Mouse (Mus musculus) neural tube, embryonic 15.5 days (tissue): ENCODE measurements around the gene Olfr270. TPM values are rescaled to one million over a fixed set of nuclear protein-coding genes. Genes with fewer than 3 reads are reported as not detected.

ENCODE experiments used
- ATAC-seq: fragments of 200-750 bp; cut with Nextera tagmentation; 2 replicates; pipeline ENCODE4 v1.8.0; 2017; ENCODE audit warnings: mild to moderate bottlenecking, moderate TSS enrichment, moderate library complexity; ENCODE audit not compliant: low FRiP score
- H3K27ac ChIP-seq: fragments of 300-500 bp; sonication (generic); replicated peaks from 2 replicates; pipeline ENCODE4 v1.5.1; 2015; ENCODE audit warnings: mild to moderate bottlenecking, inconsistent platforms
- H3K27me3 ChIP-seq: fragments of 300-500 bp; sonication (generic); replicated peaks from 2 replicates; pipeline ENCODE4 v1.6.1; 2015; ENCODE audit warnings: inconsistent platforms
- H3K36me3 ChIP-seq: fragments of 300-500 bp; sonication (generic); 2 replicates; pipeline ENCODE4 v1.6.1; 2015; ENCODE audit warnings: inconsistent platforms
- H3K4me1 ChIP-seq: fragments of 300-500 bp; sonication (generic); 2 replicates; pipeline ENCODE4 v1.6.1; 2015; ENCODE audit warnings: inconsistent platforms
- H3K4me2 ChIP-seq: fragments of 300-500 bp; sonication (generic); 2 replicates; pipeline ENCODE4 v1.6.1; 2015; ENCODE audit warnings: inconsistent platforms, mild to moderate bottlenecking, moderate library complexity
- H3K4me3 ChIP-seq: fragments of 300-500 bp; sonication (generic); replicated peaks from 2 replicates; pipeline ENCODE4 v1.5.1; 2015; ENCODE audit warnings: mild to moderate bottlenecking, inconsistent platforms
- H3K9ac ChIP-seq: fragments of 300-500 bp; sonication (generic); replicated peaks from 2 replicates; pipeline ENCODE4 v1.6.1; 2015; ENCODE audit warnings: mild to moderate bottlenecking, inconsistent platforms
- H3K9me3 ChIP-seq: fragments of 300-500 bp; sonication (generic); replicated peaks from 2 replicates; pipeline ENCODE4 v1.6.1; 2016; ENCODE audit warnings: inconsistent platforms
- WGBS: fragments of 180-500 bp; shearing (Covaris S2); methylation state at CpG from one replicate; pipeline ENCODE4 v1.1.7; 2015; ENCODE audit warnings: mixed read lengths; 5-methylcytosine and 5-hydroxymethylcytosine counted together
- polyA plus RNA-seq: library from polyadenylated mRNA; unstranded; fragments of >200 nt; fragmentation: Nextera tagmentation; extraction: Ambion mirVana; gene quantifications from 2 replicates; pipeline ENCODE4 v1.2.1, GENCODE M21; 2015

Gene Olfr270
- polyA plus RNA-seq = not detected in 2 replicates

DNA sequence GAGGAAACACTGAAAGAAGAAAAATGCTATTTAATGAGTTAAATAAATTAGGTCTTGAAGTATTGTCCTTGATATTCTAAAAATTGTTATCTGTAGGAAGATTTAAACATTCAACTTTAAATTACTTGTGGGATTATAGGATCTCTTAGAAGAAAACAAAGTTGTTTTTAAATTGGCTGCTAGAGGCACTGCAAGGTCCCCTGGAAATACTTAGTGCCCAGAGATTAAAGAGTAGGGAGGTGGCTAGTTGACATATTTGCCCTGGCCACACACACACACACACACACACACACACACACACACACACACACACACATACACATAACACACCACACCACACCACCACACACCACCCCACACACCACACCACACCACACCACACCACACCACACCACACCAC lies at the start of gene Olfr270:
Gene Olfr270, plus strand, starts transcription at position 301 of the 400 bp plus-strand sequence.
- Histone ChIP-seq H3K4me1 (no peaks in the 10 kb centered on the region), H3K4me3 (no peak within 1 kb of the TSS), H3K27me3 (no peaks in the 10 kb centered on the region), H3K27ac (no peak within 1 kb of the TSS), H3K9ac (no peak within 1 kb of the TSS), H3K9me3 (no peaks in the 10 kb centered on the region), H3K36me3 (no peaks in the 10 kb centered on the region), H3K4me2 (no peak within 1 kb of the TSS)
- ATAC-seq = no peak

DNA sequence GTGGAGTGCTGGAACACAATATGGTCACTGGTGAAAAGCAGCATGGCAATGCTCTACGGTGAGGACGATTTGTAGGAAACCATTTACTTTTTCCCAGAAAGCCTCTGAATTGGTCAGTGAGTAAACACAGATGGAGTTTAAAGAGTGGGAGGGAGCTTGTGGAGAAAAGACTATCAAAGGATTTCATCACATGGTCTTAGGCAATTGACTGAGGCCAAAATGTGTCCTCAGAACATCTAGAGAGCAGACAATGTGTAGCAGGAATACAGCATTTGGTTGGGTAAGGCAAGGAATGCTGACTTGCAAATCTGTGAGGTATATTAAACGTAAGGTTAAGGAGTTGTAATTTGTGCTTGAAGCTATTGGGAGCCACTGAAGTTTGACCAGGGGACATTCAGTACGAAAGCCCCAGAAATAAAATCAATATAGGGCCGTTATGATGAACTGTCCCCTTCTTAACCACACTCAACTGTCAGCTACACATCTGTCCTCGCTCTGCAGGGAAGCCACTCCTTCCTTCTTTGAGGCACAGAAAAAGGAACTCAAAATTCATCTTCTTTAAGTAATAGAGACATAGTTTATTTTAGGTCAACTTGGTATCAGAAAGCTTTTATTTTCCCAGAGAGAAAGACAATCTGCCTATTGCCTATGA lies 47.6 kb upstream of the Olfr270 start:
- no peaks in the 10 kb centered on the region for H3K36me3 ChIP-seq
- no peak overlapping the region for H3K4me2 ChIP-seq
- no peaks in the 10 kb centered on the region for H3K27me3 ChIP-seq
- no peak overlapping the region for H3K4me3 ChIP-seq
- ATAC-seq = no peak
- H3K4me1 ChIP-seq = no peaks in the 10 kb centered on the region
- WGBS = 86% methylated on average over 6 of the region's 6 CpGs
- no peak overlapping the region for H3K27ac ChIP-seq
- no peak overlapping the region for H3K9ac ChIP-seq
- H3K9me3 ChIP-seq = no peaks in the 10 kb centered on the region

DNA sequence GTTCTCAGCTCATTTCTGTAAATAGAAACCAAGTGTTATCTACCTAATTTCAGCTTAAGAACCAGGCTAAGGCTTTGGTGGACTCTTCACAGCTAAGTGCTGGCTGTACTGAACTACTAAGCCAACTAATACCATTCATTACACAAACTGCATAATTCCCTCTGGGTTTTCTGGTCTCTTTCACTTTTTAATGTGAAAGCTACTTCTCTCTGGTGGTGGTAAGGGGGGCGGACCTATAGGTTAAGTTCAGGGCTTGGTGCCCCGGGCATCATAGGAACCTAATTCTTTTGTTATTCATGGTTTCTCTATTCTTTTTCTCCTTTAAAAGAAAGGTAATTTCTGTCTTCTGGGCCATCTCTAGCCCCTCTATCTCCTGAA lies 47.0 kb upstream of the Olfr270 start:
- Histone ChIP-seq H3K4me3 (no peak overlapping the region), H3K27me3 (no peaks in the 10 kb centered on the region), H3K36me3 (no peaks in the 10 kb centered on the region), H3K4me1 (no peaks in the 10 kb centered on the region), H3K9me3 (no peaks in the 10 kb centered on the region), H3K9ac (no peak overlapping the region), H3K4me2 (no peak overlapping the region), H3K27ac (no peak overlapping the region)
- no peak for ATAC-seq
- 89% methylated on average over 2 of the region's 2 CpGs for WGBS

DNA sequence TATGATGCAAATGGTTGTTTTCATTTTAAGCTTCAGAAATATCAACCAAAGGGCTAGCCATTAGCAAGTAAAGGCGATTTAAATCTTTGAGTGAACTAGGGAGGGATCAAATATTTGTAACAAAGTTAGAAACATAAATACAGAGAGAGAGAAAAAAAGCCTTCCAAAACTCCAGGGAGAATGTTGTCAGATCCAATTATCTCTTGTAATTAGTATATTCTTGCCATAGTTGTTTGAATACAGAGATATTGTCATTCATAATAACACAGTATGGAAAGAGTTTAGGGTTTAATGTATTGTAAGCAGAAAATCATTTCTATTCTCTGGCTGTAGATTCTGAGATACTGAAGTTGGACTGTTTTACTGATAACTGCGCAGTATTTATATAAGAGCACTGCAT lies 45.3 kb upstream of the Olfr270 start, which contains the start of gene Olfr272:
Gene Olfr272, minus strand, starts transcription at position 101 of the 400 bp plus-strand sequence.
- no peak for ATAC-seq
- 94% methylated on average over 2 of the region's 2 CpGs for WGBS
- H3K27me3 ChIP-seq = no peaks in the 10 kb centered on the region
- no peak within 1 kb of the TSS for H3K27ac ChIP-seq
- no peak within 1 kb of the TSS for H3K4me3 ChIP-seq
- H3K9me3 ChIP-seq = no peaks in the 10 kb centered on the region
- no peak within 1 kb of the TSS for H3K4me2 ChIP-seq
- H3K9ac ChIP-seq = no peak within 1 kb of the TSS
- no peaks in the 10 kb centered on the region for H3K36me3 ChIP-seq
- no peaks in the 10 kb centered on the region for H3K4me1 ChIP-seq

DNA sequence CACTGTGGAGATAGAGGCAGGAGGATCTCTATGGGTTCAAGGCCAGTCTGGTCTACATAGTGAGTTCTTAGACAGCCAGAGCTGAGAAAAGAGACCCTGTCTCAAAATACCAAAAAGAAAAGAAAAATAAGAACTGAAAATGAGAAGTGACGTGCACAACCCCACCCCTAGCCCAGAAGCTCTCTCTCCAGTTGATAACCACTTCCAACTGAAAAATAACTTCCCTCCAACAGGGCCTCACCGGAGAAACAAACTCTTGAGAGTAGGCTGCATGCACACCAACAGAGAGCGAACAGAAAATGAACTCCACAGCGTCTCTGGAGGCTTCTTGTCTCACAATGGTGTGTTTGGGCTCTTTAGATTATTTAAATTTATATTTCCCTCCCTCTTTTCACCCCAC lies 33.9 kb upstream of the Olfr270 start:
- no peak for ATAC-seq
- H3K4me2 ChIP-seq = no peak overlapping the region
- no peaks in the 10 kb centered on the region for H3K9me3 ChIP-seq
- no peaks in the 10 kb centered on the region for H3K27me3 ChIP-seq
- no peak overlapping the region for H3K9ac ChIP-seq
- 87% methylated on average over 4 of the region's 4 CpGs for WGBS
- no peaks in the 10 kb centered on the region for H3K4me1 ChIP-seq
- no peaks in the 10 kb centered on the region for H3K36me3 ChIP-seq
- H3K27ac ChIP-seq = no peak overlapping the region
- no peak overlapping the region for H3K4me3 ChIP-seq

DNA sequence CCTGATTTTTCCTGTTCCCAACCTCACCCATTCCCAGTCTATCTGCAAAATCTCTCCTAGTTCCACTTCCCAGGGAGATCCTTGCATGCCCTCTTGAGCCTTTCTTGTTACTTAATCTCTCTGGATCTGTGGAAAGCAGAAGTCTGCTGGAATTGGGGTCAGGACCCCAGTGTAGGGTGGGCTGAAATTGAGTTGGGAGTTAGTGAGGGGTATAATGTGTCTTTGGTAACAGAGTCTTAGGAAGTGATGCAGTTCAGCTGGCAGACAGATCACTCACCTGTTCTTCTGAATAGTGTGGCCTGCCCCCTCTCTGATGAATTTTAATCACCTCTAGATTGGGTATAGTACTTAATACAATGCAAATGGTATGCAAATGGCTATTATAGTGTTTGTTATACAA lies 17.7 kb upstream of the Olfr270 start:
- Histone ChIP-seq H3K36me3 (no peaks in the 10 kb centered on the region), H3K4me2 (no peak overlapping the region), H3K9me3 (no peaks in the 10 kb centered on the region), H3K9ac (no peak overlapping the region), H3K4me1 (no peaks in the 10 kb centered on the region), H3K27me3 (no peaks in the 10 kb centered on the region), H3K27ac (no peak overlapping the region), H3K4me3 (no peak overlapping the region)
- no peak for ATAC-seq

DNA sequence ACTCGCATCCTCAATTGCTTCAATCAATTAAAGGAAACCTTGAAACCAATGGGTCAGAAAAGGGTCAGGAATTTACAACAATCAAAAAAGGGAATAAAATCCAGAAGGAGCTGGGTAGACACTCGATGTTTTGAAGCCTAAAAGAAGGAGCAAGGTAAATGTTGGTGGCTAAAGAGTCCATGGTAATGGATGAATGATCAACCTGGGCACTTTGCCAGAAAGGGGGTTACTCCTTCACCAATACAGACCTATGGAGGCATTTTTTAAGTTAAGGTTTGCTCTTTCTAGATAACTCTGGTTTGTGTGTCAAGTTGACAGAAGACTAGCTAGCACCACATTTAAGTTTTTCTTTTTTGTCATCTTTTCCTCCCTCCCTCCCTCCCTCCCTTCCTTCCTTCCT lies 15.3 kb upstream of the Olfr270 start:
- no peaks in the 10 kb centered on the region for H3K27me3 ChIP-seq
- 75% methylated on average over 2 of the region's 2 CpGs for WGBS
- no peak overlapping the region for H3K4me3 ChIP-seq
- no peaks in the 10 kb centered on the region for H3K4me1 ChIP-seq
- H3K27ac ChIP-seq = no peak overlapping the region
- no peaks in the 10 kb centered on the region for H3K9me3 ChIP-seq
- no peak overlapping the region for H3K9ac ChIP-seq
- H3K4me2 ChIP-seq = no peak overlapping the region
- H3K36me3 ChIP-seq = no peaks in the 10 kb centered on the region
- no peak for ATAC-seq

DNA sequence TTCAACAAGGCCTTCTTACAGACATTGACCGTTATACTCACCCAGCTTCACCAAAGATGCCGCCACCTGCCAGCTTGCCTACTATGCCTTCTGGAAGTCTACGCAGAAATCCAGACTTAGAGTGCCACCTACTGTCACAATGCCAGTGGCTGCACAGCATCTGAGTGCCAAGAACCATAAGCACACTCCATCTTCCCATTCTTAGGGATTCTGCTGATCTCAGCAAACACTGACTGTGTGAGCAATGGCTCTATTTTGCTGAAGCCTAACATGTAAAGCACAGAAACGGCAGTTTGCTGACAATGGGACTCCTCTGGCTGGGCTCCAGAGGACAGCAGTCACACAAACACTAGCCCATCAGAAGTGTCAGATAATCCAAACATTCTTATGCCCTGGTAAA lies 5.7 kb upstream of the Olfr270 start:
- Histone ChIP-seq H3K9ac (no peak overlapping the region), H3K4me2 (no peak overlapping the region), H3K4me1 (no peaks in the 10 kb centered on the region), H3K36me3 (no peaks in the 10 kb centered on the region), H3K9me3 (no peaks in the 10 kb centered on the region), H3K4me3 (no peak overlapping the region), H3K27me3 (no peaks in the 10 kb centered on the region), H3K27ac (no peak overlapping the region)
- peak; percentile 61; the same call in 1 of the 2 replicates for ATAC-seq
- 26% methylated on average over 4 of the region's 4 CpGs for WGBS

DNA sequence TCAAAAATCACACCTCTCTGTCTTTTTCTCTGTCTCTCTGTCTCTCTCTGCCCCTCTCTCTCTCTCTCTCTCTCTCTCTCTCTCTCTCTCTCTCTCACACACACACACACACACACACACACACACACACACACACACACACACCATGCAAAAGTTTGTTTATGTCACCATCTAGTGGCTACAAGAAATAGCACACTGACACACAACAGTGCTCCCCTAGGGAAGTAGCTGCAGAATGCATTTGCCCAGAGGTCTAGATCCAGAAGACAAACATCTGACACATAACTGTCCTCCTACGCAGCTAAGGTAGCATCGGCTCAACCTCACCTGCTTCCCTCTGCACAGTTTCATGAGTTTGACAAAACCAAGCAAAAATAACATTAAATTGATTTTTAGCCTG lies 20.9 kb downstream of the Olfr270 start:
- no peak overlapping the region for H3K4me3 ChIP-seq
- ATAC-seq = no peak
- H3K9ac ChIP-seq = no peak overlapping the region
- no peak overlapping the region for H3K4me2 ChIP-seq
- no peaks in the 10 kb centered on the region for H3K9me3 ChIP-seq
- WGBS = 73% methylated on average over 2 of the region's 2 CpGs
- no peak overlapping the region for H3K27ac ChIP-seq
- peaks cover 4% of the 10 kb centered on the region; the same call in 1 of the 2 replicates for H3K4me1 ChIP-seq
- no peaks in the 10 kb centered on the region for H3K27me3 ChIP-seq
- H3K36me3 ChIP-seq = no peaks in the 10 kb centered on the region

DNA sequence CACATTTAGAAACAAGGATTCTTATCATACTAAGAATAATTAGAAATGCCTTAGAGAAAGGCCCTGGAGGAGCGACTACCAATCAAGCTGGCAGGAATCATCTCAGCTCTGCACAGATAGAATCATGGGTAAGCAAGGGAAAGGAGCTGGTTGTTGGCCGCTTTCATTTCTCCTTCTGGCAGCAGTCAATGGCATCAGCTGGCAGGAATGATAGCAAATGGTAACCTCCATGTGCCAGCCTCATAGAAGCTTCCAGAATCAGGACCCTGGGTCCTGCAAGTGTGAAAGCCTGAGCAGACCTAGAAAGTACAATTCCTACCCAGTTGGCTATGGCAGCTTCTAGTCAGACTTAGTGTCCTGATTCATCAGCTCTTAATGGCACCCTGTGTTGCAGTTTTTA lies 21.9 kb downstream of the Olfr270 start:
- 87% methylated on average over 2 of the region's 2 CpGs for WGBS
- Histone ChIP-seq H3K36me3 (no peaks in the 10 kb centered on the region), H3K9ac (no peak overlapping the region), H3K4me2 (no peak overlapping the region), H3K27me3 (no peaks in the 10 kb centered on the region), H3K27ac (no peak overlapping the region), H3K4me1 (peaks cover 4% of the 10 kb centered on the region; the same call in 1 of the 2 replicates), H3K9me3 (no peaks in the 10 kb centered on the region), H3K4me3 (no peak overlapping the region)
- ATAC-seq = no peak

DNA sequence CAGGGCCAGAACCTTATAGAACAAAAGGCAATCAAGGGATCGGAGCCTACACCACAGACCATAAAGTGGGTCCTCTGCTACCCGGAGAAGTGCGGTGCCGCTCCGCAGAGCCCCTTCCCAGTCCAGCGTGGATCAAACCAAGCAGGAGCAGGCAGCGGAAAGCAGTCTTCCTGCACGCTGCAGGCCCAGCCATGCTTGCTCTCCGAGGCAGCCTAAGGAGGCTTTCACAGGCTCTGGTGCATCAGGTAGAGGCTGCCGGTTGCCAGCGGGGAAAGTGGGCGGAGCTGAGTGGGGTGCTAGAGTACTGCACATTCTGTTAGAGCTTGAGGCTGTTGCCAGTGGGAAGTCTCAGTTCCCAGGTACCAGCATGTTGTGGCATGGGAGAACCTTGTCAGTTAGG lies 24.9 kb downstream of the Olfr270 start, which contains the start of gene Nipsnap3a:
Gene Nipsnap3a, plus strand, starts transcription at position 25 of the 400 bp plus-strand sequence.
- no peaks in the 10 kb centered on the region for H3K36me3 ChIP-seq
- peak within 1 kb of the TSS; percentile 43 for H3K4me2 ChIP-seq
- no peak within 1 kb of the TSS for H3K9ac ChIP-seq
- 29% methylated on average over 12 of the region's 12 CpGs for WGBS
- no peak for ATAC-seq
- no peak within 1 kb of the TSS; the same call in 1 of the 2 replicates for H3K4me3 ChIP-seq
- H3K4me1 ChIP-seq = peaks cover 4% of the 10 kb centered on the region; the same call in 1 of the 2 replicates
- H3K27ac ChIP-seq = no peak within 1 kb of the TSS
- H3K27me3 ChIP-seq = no peaks in the 10 kb centered on the region
- H3K9me3 ChIP-seq = no peaks in the 10 kb centered on the region

DNA sequence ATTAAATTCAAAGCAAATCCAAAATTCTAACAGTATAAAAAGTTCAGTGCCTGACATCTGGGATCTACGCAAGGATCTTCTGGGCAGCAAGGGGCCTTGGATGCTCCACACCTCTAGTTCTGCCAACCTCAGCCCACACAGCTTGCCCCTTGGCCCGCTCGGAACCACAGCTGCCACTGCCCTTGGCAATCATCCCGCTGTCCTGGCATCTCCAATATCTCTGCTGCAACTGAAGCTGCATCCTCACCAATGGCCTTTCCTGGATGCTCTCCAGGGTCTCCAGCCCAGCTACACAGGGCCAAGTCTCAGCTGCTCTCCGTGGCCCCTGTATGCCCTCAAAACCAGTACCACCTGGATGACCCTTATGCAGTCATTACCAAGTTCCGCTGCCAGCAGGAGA lies 35.1 kb downstream of the Olfr270 start:
- H3K9ac ChIP-seq = no peak overlapping the region
- 92% methylated on average over 6 of the region's 6 CpGs for WGBS
- H3K4me2 ChIP-seq = no peak overlapping the region
- H3K9me3 ChIP-seq = no peaks in the 10 kb centered on the region
- H3K4me1 ChIP-seq = no peaks in the 10 kb centered on the region
- no peak for ATAC-seq
- no peak overlapping the region for H3K4me3 ChIP-seq
- H3K36me3 ChIP-seq = no peaks in the 10 kb centered on the region
- no peaks in the 10 kb centered on the region for H3K27me3 ChIP-seq
- no peak overlapping the region for H3K27ac ChIP-seq
